Mouse (Mus musculus) kidney, adult 2 months (tissue): Measurements from ENCODE around the gene Fhit. TPM values are rescaled to one million over a fixed set of nuclear protein-coding genes. Genes with fewer than 3 reads are reported as not detected.

Experiments used
- DNase-seq: peaks from one replicate; pipeline ENCODE4 v3.0.0; 2021
- H3K27ac ChIP-seq: fragments of 200-500 bp; 2 replicates; pipeline ENCODE4 v1.5.1; 2012; ENCODE audit warnings: low read depth, low read length, control low read depth, inconsistent platforms; ENCODE audit not compliant: insufficient read depth
- H3K27me3 ChIP-seq: fragments of 200-500 bp; replicated peaks from 2 replicates; pipeline ENCODE4 v1.6.1; 2012; ENCODE audit warnings: mild to moderate bottlenecking, moderate library complexity, low read length, inconsistent platforms; ENCODE audit not compliant: control insufficient read depth, insufficient read depth
- H3K36me3 ChIP-seq: fragments of 200-500 bp; 2 replicates; pipeline ENCODE4 v1.6.1; 2012; ENCODE audit warnings: mild to moderate bottlenecking, moderate library complexity, low read length, inconsistent platforms; ENCODE audit not compliant: control insufficient read depth, insufficient read depth
- H3K4me1 ChIP-seq: fragments of 200-500 bp; 2 replicates; pipeline ENCODE4 v1.6.1; 2011; ENCODE audit warnings: low read length; ENCODE audit not compliant: control insufficient read depth, insufficient read depth
- H3K4me3 ChIP-seq: fragments of 200-500 bp; 2 replicates; pipeline ENCODE4 v1.5.1; 2011; ENCODE audit warnings: mild to moderate bottlenecking, low read depth, low read length, control low read depth; ENCODE audit not compliant: insufficient read depth
- CTCF ChIP-seq: fragments of 200-500 bp; conservative IDR thresholded peaks from 2 replicates; pipeline ENCODE4 v1.5.1; 2011; ENCODE audit warnings: low read depth, mild to moderate bottlenecking, control low read depth, low read length, moderate library complexity, mixed read lengths; ENCODE audit not compliant: insufficient read depth, insufficient read length
- POLR2A ChIP-seq: fragments of 200-500 bp; IDR thresholded peaks from one replicate; pipeline ENCODE4 v1.6.1; 2011; ENCODE audit warnings: low read depth, low read length, control low read depth
- WGBS: fragments of 180-500 bp; shearing (Covaris S2); methylation state at CpG from one replicate; pipeline ENCODE4 v1.1.7; 2018; 5-methylcytosine and 5-hydroxymethylcytosine counted together
- polyA plus RNA-seq: library from polyadenylated mRNA; depleted of rRNA; stranded (reverse); fragments of >200 nt; gene quantifications from 2 replicates; pipeline ENCODE4 v1.2.3, GENCODE M21; 2012

Gene Fhit
- polyA plus RNA-seq, 1 experiment: 21.3 TPM

DNA sequence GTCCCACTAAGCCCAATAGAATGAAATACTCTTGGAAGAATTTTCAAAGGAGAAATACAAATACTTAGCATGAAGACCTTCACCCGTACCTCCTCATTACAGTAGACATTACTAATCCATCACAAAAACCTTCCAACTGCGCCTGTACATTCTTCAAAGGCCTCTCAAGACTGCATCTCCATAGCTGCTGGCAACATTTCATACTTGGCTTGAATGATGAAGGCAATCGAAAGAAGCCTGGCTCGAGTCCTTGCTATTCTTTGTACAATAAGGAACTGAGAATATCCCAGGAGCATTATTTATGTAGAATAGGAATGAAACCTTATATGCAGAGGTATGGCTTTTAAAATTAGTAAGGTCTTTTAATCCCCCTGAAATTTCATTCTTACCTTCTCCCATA is 636.0 kb downstream of the Fhit start:
- Histone ChIP-seq H3K4me1 (no peaks in the 10 kb centered on the region), H3K36me3 (no peaks in the 10 kb centered on the region), H3K27ac (no peak overlapping the region), H3K4me3 (no peak overlapping the region), H3K27me3 (no peaks in the 10 kb centered on the region)
- DNase-seq: no peak
- TF ChIP-seq POLR2A (no peak), CTCF (no peak)
- WGBS: 88% methylated on average over 4 of the region's 4 CpGs

DNA sequence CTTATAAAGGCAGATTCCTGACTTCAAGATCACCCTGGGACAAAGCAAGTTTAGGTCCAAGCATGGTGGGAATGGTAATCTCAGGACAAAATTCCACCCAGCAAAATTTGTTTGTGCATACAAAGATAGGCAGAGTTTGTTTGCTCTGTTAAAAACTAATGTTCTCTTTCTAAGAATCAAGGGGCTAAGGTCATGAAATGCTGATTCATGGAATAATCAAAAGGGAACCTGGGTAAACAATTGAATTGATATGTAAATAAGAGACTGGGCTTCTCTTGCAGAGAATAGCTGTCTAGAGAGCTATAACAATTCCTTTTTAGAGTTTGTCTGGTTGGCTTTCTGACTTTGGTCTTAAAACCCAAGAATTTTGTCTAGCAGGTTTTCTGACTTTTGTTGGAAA is 647.8 kb downstream of the Fhit start:
- no peak for TF ChIP-seq CTCF
- no peak overlapping the region for H3K4me3 ChIP-seq
- H3K36me3 ChIP-seq: no peaks in the 10 kb centered on the region
- H3K27ac ChIP-seq: no peak overlapping the region
- DNase-seq: no peak
- H3K4me1 ChIP-seq: no peaks in the 10 kb centered on the region
- no peaks in the 10 kb centered on the region; the same call in 1 of the 2 replicates for H3K27me3 ChIP-seq

DNA sequence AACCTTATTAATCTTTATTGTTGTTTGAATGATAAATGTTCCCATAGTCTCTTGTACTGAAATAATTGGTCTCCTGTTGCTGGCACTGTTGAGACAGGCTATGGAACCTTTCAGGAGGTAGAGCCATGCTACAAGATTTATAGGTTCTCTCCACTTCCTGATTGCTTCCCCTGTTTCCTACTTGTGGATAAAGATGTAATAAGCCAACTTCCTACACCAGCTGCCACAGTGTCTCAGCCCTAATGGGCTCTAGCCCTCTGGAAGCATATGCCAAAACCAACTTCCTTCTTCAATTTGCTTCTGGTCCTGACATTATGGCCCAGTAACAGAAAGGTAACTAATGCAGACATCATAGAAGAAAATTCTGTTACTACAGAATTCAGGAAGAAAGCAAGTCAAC is 652.6 kb downstream of the Fhit start:
- Histone ChIP-seq H3K27ac (no peak overlapping the region), H3K4me1 (no peaks in the 10 kb centered on the region), H3K36me3 (no peaks in the 10 kb centered on the region), H3K4me3 (no peak overlapping the region), H3K27me3 (no peaks in the 10 kb centered on the region; the same call in 1 of the 2 replicates)
- TF ChIP-seq POLR2A (no peak), CTCF (no peak)
- no peak for DNase-seq

DNA sequence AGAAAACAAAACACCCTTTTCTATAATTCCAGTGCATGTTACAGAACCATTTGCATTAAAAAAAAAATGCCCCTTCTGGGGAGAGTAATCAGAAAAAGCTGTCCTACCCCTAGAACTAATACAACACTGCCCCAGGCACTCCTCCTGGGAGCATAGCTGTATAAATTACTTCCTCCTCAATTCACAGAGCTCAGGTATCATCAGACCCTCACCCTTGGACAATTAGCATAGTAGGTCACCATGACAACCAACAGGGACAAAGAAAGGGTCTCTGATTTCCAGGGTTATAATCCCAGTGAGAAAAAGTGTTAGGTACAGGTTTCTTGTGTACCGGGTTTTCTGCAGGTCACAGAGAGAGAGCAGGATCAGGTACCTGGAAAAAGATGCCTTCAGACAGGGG is 654.3 kb downstream of the Fhit start:
- Histone ChIP-seq H3K27me3 (no peaks in the 10 kb centered on the region), H3K4me1 (no peaks in the 10 kb centered on the region), H3K36me3 (no peaks in the 10 kb centered on the region), H3K27ac (no peak overlapping the region), H3K4me3 (no peak overlapping the region)
- no peak for TF ChIP-seq POLR2A
- TF ChIP-seq CTCF: no peak
- WGBS: 39% methylated on average over 1 of the region's 1 CpGs
- no peak for DNase-seq

DNA sequence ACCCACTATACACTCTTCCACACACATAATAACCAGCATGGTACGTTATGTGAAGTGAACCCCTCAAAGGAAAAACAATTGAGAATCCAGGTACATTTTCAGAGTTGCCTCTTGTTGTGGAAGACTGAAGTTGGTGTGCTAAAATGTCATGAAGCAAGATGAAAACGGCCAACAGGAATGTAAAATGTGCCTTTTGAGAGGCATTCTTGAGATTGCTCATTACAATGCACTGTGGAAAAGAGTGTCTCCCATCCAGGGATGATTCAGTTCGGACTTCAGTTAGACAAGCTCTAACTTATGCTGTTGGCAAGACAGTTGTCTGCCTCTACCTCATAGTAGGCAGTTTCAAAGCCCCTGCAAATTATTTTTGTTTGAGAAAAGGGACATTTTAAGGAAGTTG is 676.0 kb downstream of the Fhit start:
- no peaks in the 10 kb centered on the region for H3K4me1 ChIP-seq
- no peaks in the 10 kb centered on the region for H3K36me3 ChIP-seq
- 77% methylated on average over 3 of the region's 3 CpGs for WGBS
- H3K27me3 ChIP-seq: no peaks in the 10 kb centered on the region
- TF ChIP-seq POLR2A (no peak), CTCF (no peak)
- DNase-seq: no peak
- H3K4me3 ChIP-seq: no peak overlapping the region
- no peak overlapping the region for H3K27ac ChIP-seq

DNA sequence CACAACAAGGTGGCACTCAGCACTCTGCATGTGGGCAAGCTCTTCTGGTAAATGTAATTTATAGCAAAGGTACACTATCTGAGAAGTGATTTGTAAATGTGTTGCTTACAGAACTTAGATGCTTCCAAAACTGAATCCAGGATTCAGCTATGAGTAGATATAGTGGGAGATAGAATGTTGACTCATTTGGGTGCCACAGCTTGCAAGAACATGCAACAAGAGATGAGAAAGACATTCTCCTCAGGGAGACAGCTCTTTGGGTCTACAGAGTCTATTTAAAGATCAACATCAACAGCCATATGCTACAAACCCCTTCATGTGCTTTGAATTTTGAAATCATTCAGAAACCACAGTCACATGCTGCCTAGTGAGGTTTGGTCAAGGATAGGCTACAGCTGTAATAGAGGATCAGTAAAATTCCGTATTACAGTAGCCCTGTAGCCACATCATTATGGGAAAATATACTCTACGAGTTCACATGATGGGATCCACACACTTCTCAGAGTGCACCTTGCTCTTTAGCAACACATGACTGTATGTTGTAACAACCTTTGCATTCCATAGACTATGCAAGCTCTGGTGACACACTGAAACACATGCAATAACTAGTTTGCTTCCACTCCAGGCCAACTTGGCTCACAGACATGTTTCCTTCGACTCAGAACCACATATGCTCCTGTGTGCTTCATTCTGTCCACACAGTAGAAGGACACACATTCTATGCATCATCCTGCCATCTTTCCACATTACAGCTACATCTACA is 678.8 kb downstream of the Fhit start:
- no peaks in the 10 kb centered on the region for H3K36me3 ChIP-seq
- 84% methylated on average over 3 of the region's 3 CpGs for WGBS

DNA sequence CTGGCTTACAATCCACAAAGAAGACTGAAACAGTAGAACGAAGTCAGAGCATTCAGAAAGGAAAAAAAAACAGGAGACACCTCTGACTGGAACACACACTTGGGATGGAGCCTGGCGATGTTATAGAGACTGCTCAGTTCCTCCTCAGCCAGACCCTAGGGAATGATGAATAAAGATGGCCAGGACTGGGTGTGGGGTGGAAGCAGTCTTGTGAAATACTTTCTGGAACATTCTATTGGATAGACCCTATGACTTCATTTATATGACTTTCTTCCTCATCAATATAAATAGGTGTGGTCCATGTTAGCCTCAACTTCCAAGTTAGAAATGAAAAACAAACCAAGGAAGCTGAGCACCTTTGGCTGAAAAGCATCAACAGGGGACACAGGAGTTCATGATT is 680.5 kb downstream of the Fhit start:
- DNase-seq: no peak
- TF ChIP-seq CTCF (no peak), POLR2A (no peak)

More for the DNA sequence above, 678.8 kb downstream of the Fhit start:
- no peaks in the 10 kb centered on the region for H3K27me3 ChIP-seq
- no peak overlapping the region for H3K27ac ChIP-seq
- no peak for TF ChIP-seq CTCF
- no peak overlapping the region for H3K4me3 ChIP-seq
- no peak for DNase-seq
- H3K4me1 ChIP-seq: no peaks in the 10 kb centered on the region

More for the DNA sequence above, 680.5 kb downstream of the Fhit start:
- 70% methylated on average over 2 of the region's 2 CpGs for WGBS
- no peaks in the 10 kb centered on the region for H3K4me1 ChIP-seq
- no peaks in the 10 kb centered on the region for H3K36me3 ChIP-seq
- H3K27ac ChIP-seq: no peak overlapping the region
- H3K4me3 ChIP-seq: no peak overlapping the region
- no peaks in the 10 kb centered on the region for H3K27me3 ChIP-seq
